Mouse (Mus musculus) right cerebral cortex, adult 18-20 months (tissue): ENCODE results near the gene Kcnab1.

Experiments
- DNase-seq: peaks from one replicate; pipeline ENCODE4 v3.0.0; 2022; ENCODE audit warnings: mixed read lengths

Gene Kcnab1

DNA sequence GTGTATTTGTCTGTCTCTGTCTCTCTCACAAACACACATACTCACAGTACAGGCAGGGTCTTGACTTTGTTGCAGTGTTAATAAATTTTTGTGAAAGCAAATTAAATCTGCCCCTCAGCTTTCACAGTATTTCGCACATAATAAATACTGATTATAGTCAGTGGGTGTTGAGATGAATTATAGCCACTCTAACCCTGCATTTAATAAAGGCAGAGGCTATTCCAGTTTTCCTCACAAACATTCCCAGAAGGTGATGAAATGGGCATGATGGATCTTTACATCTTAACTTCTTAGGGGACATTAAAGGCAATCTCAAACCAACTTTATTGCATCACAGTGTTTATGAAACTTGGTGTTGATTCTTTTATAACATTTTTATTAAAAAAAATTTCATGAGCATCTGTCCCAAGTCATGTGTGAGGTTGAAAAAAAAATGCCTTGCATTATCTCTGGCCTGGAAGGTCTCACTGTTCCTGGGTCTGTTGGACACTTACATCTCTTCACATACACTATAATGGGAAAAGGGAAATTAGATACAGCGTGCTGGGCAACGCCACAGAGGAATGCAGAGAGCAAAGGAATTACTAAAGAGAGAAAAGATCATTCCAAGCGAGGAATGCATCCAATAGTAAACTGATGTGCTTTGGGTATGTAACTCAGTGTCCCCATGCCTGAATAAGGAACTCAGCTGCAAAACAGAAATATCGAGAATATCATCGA lies 95.3 kb downstream of the Kcnab1 start:
- DNase-seq, result no peak

DNA sequence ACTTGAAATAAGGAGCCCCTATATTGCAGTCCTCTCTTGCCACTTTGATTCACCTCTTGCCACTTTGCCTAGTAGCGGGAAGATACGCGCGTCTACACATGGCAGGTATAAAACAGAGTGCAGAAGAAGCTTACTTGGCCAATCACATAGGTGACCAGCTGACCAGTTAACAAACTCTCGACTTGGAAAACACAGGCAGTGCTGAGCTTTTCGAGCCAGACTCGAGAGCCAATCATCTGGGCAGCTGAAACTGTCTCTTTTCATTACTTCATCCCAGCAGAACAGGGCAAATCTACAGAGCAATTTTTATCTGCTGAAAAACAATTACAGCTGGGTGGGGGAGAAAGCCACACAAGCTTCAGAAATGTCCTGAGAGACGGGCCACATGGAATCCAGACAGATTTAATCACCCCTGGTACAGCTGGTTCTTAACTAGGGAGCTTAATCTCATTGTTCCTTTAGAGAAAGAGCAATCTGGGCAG lies 96.4 kb downstream of the Kcnab1 start:
- no peak for DNase-seq

DNA sequence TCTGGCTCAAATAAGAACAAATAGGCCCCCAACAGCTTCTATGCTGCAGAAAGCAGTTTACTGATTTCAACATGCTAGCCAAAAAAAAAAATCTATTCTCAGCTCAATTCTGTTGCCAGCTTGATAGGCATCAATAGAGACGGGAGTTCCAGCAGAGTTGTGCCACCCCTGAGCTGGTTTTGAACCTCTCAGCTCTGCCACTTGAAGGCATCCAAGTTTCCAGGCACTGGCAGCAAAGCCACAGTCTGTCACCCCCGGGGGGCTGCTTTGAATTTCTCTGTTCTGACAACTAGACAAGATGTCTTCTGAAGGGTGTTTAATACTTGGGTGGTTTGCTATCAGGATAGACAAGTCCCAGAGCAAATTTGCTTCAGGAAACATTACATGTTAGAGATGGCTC lies 104.5 kb downstream of the Kcnab1 start:
- DNase-seq, result no peak

DNA sequence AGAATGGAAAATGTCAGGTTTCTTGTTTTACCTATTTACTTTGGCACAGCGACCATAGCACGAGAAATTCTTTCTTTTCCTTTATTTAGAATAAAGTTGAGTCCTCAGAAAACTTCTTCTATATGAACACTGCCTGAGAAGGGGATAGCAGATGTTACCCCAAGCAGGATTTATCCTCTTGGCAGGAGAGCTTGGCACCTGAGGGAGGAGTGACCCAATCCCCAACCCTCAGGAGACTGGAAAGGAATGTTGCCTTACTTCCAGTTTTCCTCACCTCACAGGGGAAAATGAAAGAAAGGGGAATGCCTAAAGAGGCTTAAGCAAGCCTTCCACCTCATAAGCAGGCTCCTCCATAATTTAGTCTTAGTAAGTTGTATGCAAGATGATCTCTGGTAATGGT lies 105.5 kb downstream of the Kcnab1 start:
- no peak for DNase-seq

DNA sequence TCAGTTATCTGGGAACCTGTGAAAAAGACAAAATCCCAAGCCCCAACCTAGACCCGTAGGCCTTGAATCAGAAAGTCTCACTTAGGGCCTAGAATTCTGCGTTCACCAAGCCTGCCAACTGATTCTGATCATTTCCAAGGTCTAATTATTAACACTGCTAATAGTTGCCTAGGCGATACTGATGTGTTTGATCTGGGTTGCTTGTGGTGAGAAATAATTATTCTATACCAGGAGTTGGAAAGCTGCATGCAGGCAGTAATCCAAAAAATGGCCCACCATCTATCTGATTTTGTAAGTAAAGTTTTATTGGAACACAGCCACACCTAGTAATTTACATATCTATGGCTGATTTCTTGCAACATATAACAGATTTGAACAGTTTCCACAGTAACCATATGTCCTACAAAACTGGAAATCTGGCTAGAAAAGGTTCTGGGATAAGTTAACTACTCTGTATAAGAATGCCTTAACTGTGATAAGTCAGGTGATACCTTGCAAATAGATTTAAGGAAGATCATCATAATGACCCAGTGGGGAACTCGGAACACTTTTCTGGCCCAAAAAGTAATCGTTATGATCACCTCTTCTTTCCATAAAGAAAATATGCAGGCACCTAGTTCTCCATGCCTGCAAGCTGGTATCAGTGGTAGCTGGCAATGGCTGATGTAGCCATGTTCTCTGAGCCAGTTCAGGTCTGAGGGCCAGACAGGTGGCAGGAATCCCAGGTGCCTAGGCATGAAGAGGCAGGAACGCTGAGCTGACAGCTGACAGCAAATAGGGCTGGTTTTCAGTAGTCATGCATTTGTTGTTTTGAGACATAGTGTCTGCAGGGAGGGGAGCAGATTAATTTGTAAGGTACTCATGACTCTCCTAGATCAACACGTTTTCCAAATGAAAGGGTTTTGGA lies 108.7 kb downstream of the Kcnab1 start:
- DNase-seq, result no peak

DNA sequence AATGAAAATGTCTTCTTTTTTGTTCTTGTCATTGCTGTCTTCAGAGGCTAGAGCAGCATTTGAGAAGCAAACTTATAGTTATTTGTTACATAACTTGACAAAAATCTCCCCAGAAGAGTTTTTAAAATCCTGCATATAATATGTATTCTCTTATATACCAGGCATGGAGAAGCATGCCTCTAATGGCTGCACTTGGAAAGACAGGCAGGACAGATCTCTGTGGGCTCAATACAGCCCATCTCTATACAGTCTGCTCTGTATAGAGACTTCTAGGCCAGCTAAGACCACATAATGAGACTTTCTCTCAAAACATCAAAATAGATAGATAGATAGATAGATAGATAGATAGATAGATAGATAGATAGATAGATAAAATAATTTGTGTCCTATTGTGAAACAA lies 111.1 kb downstream of the Kcnab1 start:
- no peak for DNase-seq

DNA sequence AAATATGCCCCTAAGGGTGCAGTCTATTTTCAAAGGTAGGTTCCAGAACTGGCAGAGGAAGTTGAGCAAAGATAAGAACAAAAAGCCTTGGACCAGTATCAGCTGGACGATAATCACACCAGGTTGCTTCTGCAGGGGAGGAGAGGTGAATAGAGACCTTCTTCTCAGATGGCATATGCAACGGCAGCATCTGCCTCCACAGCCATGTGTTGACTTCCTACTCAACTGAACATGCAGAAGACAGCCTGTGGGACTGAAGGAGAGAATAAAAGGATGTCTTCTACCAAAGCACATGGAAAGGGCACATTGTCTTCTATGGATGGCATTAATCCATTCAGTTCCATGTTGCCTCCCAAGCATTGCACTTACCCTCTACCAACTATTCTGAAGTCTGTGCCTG lies 114.5 kb downstream of the Kcnab1 start:
- no peak for DNase-seq

DNA sequence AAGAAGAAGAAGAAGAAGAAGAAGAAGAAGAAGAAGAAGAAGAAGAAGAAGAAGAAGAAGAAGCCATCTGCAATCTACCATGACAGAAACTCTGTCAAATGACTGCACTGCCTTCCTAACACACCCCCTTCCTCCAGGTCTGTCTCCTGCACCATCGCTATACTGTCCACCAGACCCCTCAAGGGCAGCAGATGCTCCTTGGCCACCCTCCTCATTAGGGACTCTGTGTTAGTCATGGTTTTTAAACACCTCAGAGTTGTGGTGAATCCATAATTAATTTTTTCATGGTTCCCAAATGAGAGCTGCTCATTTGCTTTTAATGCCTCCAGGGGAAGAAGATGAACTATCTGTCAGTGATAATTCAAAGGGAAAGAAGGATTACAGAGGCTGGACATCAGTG lies 121.8 kb downstream of the Kcnab1 start:
- DNase-seq, result no peak

DNA sequence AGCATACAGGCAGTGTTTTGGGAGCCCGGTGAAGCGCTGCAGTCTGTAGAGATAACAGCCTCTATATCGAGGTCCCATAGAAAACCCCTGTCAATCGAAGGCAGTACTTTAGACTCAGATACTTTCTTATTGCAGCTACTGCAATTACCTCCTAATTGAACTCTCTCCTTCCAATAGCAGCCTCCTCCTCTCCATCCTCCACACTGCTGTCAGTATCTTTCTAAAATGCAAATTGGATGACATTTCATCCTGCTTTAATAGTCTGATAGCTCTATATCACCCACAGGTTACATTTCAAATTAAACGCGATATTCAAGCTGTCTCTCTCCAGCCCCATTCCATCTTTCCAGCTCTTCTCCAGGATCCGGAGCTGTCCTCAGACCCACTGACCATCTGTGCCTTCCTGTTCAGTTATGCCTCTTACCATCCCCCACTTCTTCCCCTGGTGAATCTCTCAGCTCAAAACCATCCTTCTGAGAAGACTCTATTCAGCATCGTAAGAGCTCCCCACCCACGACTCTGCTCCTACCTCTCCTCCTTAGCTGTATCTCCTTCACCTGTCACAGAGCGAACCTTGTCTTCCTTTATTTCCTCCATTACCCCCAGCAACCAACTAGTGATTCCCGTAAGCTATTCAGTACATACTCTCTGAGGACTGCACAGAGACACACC lies 122.4 kb downstream of the Kcnab1 start:
- DNase-seq, result no peak

DNA sequence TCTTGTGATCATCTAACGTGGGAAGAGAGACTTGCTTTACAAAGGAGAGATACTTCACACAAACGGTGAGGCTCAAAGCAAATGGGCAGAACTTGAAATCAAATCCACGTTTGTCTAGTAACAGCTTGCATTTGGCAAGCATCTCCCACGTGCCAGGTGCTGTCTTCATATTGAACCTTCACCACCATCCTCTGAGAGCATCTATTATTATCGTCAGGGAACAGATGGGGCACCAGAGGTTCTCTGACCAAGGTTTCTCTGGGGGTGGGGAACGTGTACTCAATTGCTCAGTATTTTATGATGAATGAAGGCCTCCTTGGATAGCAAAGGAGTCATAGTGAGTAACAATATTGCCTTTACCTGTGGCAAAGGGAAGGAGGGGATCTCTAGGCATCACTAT lies 139.8 kb downstream of the Kcnab1 start:
- DNase-seq, result no peak

DNA sequence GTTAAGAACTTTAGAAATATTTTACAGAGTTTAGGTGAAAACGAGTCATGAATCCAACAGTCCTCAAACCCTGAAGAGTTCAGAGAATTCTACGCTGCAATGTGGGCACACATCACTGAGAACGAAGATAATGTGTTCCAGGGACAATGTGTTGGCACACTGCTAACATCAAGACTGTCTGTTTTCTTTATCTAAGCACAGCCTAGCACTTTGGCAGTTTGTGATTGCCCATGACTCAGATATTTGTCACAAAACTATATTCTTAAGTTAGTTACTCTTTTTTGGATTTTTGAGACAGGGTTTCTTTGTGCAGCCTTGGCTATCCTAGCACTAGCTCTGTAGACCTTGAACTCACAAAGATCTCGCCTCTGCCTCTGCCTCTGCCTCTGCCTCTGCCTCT lies 151.3 kb downstream of the Kcnab1 start:
- peak; percentile 17 for DNase-seq

DNA sequence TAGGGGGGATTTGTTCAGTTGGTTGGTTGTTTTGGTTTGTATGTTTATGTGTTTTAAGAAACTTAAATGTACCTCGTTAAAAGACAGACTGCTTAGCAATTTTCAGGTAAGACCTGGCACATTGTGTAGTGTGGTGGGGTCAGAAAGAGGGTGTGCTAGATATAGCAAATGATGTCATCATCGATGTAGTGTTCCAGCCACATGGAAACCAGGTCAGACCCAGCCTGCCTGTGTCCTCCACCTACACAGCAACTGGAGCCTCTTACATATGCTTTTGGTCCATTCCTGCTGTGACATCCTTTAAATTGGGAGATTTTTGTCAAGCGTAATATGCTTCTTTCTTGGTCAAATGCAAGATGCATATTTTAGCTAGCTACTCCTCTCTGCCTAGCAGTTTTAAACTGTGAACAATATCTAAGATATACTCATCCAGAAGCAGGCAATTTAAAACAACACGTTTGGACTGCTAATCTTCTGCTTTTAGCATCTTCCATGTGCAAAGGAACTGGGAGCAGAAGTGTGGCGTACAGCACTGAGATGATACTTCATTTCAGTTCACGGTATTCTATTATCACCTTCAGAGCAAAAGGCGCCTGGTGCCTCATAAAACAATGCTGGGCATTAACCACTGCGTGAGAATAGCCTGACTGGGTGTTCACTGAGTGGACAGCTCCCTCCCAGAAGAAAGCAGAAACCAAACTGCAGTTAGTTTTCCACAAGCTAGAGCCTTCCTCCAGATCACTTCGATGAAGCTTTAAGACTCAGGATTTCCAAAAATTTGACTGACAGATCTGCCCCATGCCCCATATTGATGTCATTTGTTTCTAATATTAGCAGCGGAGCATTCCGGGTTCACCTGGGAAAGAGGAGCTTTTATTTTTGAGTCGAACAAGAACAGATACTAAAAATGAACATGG lies 153.6 kb downstream of the Kcnab1 start:
- DNase-seq, result peak; percentile 46

DNA sequence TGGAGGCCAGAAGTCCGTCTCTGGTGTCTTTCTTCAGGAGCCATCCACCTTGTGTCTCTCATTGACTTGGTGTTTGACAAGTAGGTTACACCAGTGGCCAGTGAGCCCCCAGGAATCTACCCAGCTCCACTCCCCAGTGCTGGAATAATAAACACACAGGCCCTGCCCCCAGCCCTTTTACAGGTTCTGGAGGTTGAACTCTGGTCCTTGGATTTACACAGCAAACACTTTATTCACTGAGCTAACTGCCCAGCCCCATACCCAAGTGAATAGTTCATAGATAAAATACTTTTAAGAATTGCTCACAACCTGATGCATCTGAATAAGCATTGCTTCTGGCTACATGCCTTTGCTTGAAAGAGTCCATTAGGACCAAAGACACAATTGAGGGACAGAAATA lies 164.1 kb downstream of the Kcnab1 start:
- no peak for DNase-seq

DNA sequence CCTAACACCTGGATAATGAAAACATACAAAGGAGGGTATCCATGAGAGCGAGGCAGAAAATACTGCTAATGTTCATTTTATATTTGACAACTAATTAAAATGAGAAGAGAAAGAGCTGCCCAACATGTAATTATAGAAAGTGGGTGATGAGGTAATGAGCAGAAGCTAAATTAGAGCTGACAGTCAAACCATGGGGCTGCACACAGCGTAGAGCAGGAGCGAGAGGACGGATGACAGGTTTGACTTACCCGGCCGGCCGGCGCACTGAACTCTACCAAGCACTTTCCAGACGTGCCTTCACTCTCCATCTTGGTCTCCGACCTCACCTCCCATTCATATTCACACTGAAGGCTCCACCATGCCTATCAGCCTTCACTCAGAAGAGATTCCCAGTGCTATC lies 168.6 kb downstream of the Kcnab1 start:
- DNase-seq, result no peak

DNA sequence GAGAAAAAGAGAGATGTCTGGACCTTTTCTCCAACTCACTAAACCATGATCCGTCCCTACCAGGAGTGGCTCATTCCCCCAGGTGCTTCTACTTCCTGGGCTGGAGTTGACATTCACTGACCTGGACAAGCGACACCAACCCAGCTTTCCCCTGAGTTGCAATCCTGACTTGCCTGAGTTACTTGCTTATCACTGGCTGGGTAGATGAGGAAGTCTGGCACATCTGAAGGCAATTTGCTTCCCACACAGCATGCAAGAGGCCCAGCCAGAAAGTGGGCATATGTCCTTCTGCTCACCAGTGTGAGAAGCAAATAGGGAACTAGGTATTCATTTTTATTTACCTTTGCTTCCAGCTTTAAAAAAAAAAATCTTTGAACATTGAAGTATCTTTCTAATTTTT lies 174.2 kb downstream of the Kcnab1 start:
- DNase-seq, result no peak

DNA sequence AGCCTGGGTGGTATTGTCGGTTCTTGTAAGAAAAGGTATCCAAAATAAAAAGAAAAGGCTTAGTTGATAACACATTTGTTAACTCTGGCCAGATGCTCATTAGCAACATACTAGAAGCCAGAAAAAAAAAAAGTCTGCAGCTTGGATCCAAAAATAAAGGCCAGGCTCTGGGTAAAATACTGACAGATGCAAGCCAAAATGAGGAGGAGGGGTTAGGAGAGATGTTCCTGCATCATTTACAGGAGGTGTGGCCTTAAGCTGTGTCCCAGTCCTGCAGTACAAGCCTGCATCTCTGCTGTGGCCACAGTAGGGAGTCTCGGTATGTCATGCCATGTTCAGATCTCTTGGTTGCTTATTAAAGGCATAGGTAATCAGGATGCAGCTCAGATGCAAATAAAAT lies 179.8 kb downstream of the Kcnab1 start:
- peak; percentile 26 for DNase-seq

DNA sequence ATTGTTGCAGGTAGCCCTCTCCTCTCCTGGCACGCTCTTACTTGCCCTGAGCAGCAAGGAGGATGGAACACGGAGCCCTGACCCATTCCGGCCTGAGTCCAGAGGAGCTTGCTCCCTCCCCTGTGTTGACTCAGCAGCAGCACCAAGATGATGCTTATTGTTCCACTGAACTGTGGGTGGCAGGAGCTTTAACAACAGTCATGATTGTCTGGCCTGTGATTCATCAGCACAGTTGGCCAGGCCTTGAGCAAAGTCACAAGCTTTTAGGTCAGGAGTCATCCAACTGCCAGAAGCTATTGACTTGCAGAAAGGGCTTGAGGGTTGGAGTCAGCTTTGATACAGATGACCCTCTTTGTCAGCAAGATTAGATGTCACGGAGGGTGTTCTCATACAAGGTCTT lies 187.8 kb downstream of the Kcnab1 start:
- peak; percentile 48 for DNase-seq

DNA sequence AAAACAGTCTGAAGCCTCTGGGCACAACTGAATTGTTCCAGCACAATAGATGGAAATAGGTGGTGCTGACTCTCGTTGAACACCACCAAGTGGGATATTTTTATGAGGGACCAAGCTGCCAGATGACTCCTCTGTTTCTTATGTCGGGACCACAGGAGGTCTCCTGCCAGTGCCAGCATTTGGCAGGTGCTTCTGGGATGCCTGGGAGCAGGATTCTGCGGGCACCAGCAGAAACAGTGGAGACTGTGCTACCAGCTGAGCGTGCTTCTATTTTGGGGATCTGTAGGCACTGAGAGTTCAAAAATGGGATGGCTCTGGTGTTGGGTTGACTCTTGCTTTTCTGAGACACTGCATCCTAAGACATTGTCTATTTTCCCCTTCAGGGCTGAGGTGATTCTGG lies 190.0 kb downstream of the Kcnab1 start:
- DNase-seq, result no peak

DNA sequence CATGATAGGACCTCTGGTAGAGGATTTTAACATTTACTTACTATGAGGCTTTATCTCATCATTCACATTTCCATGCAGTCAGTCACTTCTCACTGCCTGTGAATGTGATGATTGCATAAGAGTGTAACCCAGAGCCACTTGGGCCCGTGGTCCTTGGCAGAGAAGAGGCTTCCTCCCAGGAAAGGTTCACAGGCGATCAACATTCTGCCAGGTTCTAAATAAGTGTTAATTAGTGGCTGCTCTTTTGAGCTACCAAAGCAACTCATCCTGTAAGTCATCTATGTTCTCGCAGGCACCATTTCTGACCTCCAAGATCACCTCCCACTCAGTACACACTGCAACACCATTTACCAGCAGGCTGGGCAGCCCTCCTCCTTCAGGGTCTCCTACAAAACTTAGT lies 192.3 kb downstream of the Kcnab1 start:
- DNase-seq, result no peak

DNA sequence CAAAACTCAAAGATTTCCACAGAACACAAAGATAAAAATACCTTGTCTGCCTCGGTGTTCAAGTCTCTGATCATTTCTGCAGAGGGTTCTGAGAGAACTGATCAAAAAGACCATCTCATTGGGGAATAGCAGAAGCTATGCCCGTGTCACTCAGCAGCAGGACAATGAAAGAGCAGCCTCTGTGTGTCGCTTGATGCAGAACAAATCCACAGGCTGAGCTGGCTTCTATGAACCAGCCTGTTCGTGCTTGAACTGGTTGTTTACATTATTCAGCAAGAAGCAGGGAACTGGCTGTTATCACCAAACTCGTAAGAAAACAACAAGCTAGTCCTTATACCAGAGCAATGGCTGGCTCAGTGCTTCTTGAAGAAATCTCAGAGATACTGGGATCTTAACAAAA lies 193.4 kb downstream of the Kcnab1 start:
- DNase-seq, result peak; percentile 37

DNA sequence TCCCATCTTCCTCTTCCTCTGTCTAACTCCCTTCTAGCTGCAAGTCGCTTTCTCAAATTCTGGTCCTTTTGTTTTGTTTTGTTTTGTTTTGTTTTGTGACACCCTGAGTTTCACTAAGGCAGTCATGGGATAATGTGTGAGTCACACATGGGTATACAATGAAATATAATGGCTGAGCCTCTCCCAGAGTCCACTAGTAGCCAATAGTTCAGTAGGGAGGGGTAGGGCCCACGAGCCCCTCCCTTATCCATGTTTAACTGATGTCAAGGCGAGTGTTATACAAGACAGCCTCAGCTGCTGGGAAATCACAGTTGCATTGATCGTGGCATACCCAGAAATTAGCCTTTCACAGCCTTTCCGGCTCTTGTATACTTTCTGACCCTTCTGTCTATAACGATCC lies 206.7 kb downstream of the Kcnab1 start:
- no peak for DNase-seq

DNA sequence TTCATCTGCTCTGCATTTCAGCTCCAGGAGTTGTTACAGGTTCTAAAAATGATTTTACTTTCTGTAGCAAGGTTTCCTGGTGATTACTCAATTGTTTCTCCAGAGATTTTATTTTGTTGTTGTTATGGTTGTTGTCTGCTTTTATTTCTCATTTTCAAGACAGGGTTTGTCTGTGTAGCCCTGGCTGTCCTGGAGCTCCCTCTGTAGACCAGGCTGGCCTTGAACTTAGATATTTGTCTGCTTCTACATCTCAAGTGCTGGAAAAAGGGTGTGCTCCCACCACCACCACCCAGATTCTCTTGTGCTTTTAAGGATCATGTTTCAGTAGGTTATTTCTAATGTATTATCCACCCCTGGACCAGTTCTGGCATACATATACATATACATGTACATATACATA lies 207.6 kb downstream of the Kcnab1 start:
- DNase-seq, result no peak
